Mouse (Mus musculus) forebrain, embryonic 11.5 days (tissue): ENCODE data around the gene AC170998.1. TPM values are rescaled to one million over a fixed set of nuclear protein-coding genes. Genes with fewer than 3 reads are reported as not detected.
"Not testable (repeated sequence)": the region's sequence is repeated elsewhere in the genome, so short reads cannot be mapped to it uniquely, and the experiment has no call there.

Source experiments
- ATAC-seq: fragments of 200-750 bp; cut with Nextera tagmentation; replicated peaks from 2 replicates; pipeline ENCODE4 v1.8.0; 2017; ENCODE audit warnings: moderate TSS enrichment; ENCODE audit not compliant: low FRiP score
- DNase-seq: peaks from one replicate; pipeline ENCODE4 v3.0.0-alpha.2; 2017; ENCODE audit warnings: low spot score
- H3K27ac ChIP-seq: fragments of 300-500 bp; sonication (generic); 2 replicates; pipeline ENCODE4 v1.5.1; 2014; ENCODE audit warnings: low read depth, low read length
- H3K27me3 ChIP-seq: fragments of 300-500 bp; sonication (generic); 2 replicates; pipeline ENCODE4 v1.6.1; 2014; ENCODE audit warnings: mild to moderate bottlenecking, low read length, mixed read lengths; ENCODE audit not compliant: control insufficient read depth, insufficient read depth
- H3K36me3 ChIP-seq: fragments of 300-500 bp; sonication (generic); 2 replicates; pipeline ENCODE4 v1.6.1; 2014; ENCODE audit warnings: mild to moderate bottlenecking, low read length, moderate library complexity, mixed read lengths; ENCODE audit not compliant: control insufficient read depth, insufficient read depth
- H3K4me1 ChIP-seq: fragments of 300-500 bp; sonication (generic); replicated peaks from 2 replicates; pipeline ENCODE4 v1.6.1; 2014; ENCODE audit warnings: low read length, mixed read lengths; ENCODE audit not compliant: control insufficient read depth, insufficient read depth
- H3K4me2 ChIP-seq: fragments of 300-500 bp; sonication (generic); 2 replicates; pipeline ENCODE4 v1.6.1; 2014; ENCODE audit warnings: low read depth, mild to moderate bottlenecking, low read length, moderate library complexity, mixed read lengths; ENCODE audit not compliant: severe bottlenecking
- H3K4me3 ChIP-seq: fragments of 300-500 bp; sonication (generic); 2 replicates; pipeline ENCODE4 v1.5.1; 2014; ENCODE audit warnings: low read depth, low read length
- H3K9ac ChIP-seq: fragments of 300-500 bp; sonication (generic); 2 replicates; pipeline ENCODE4 v1.6.1; 2014; ENCODE audit warnings: low read length
- H3K9me3 ChIP-seq: fragments of 300-500 bp; sonication (generic); 2 replicates; pipeline ENCODE4 v1.6.1; 2016; ENCODE audit warnings: low read length, mixed read lengths; ENCODE audit not compliant: control insufficient read depth
- WGBS: fragments of 180-500 bp; shearing (Covaris S2); extraction: QIAGEN DNeasy Blood & Tissue Kit; methylation state at CpG from one replicate; pipeline ENCODE4 v1.1.7; 2014; 5-methylcytosine and 5-hydroxymethylcytosine counted together
- polyA plus RNA-seq: library from polyadenylated mRNA; unstranded; fragments of >200 nt; fragmentation: Nextera tagmentation; extraction: Ambion mirVana; gene quantifications from 2 replicates; pipeline ENCODE4 v1.2.1, GENCODE M21; 2014

AC170998.1 gene
- polyA plus RNA-seq, 1 experiment from 2014 or later, result 3.0 TPM

GRCm38 (mm10) chr17:28709552-28710290 lies 16.2 kb upstream of the AC170998.1 start:
- Histone ChIP-seq H3K9ac (no peak overlapping the region), H3K27ac (no peak overlapping the region), H3K4me2 (no peak overlapping the region), H3K27me3 (no peaks in the 10 kb centered on the region), H3K9me3 (no peaks in the 10 kb centered on the region), H3K4me1 (no peaks in the 10 kb centered on the region), H3K4me3 (no peak overlapping the region), H3K36me3 (peaks cover 3% of the 10 kb centered on the region; the same call in 1 of the 2 replicates)
- ATAC-seq (no peak), DNase-seq (no peak)
- WGBS, result 90% methylated on average over 8 of the region's 8 CpGs

- WGBS, result 92% methylated on average over 8 of the region's 8 CpGs
- H3K9me3 ChIP-seq, result no peaks in the 10 kb centered on the region
- no peak overlapping the region for H3K27ac ChIP-seq
- no peak overlapping the region for H3K9ac ChIP-seq
- H3K36me3 ChIP-seq, result peaks cover 3% of the 10 kb centered on the region; the same call in 1 of the 2 replicates
- no peak overlapping the region for H3K4me2 ChIP-seq
- H3K27me3 ChIP-seq, result no peaks in the 10 kb centered on the region
- H3K4me1 ChIP-seq, result no peaks in the 10 kb centered on the region
- no peak for DNase-seq
- H3K4me3 ChIP-seq, result no peak overlapping the region
- no peak for ATAC-seq
Observed at GRCm38 (mm10) chr17:28710291-28710688, 15.6 kb upstream of the AC170998.1 start.

- DNase-seq, result no peak
- H3K27me3 ChIP-seq, result no peaks in the 10 kb centered on the region
- H3K9me3 ChIP-seq, result no peaks in the 10 kb centered on the region
- H3K36me3 ChIP-seq, result peaks cover 3% of the 10 kb centered on the region; the same call in 1 of the 2 replicates
- H3K4me1 ChIP-seq, result no peaks in the 10 kb centered on the region
- H3K27ac ChIP-seq, result no peak overlapping the region
- no peak overlapping the region for H3K4me2 ChIP-seq
- ATAC-seq, result no peak
- 88% methylated on average over 6 of the region's 6 CpGs for WGBS
- H3K9ac ChIP-seq, result no peak overlapping the region
- no peak overlapping the region for H3K4me3 ChIP-seq
Observed at GRCm38 (mm10) chr17:28711237-28711636, 14.6 kb upstream of the AC170998.1 start.

DNA sequence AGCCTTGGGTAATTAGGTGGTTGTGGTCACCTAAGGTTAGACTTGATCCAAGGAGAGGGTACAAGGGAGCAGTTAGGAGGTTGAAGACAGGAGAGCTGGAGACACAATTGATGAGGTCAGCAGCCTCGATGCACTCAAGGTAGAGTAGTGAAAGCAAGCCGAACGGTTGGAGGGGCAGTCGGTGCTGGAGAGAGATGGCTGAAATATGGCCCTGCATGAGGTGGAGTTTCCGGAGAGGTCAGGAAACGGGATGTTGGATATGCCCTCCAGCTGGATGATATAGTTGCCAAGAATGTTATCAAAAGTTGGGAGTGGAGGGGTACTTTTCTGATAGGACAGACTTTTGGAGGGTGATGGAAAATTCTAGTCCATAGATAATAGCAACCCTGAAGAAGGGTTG lies 13.6 kb upstream of the AC170998.1 start:
- Histone ChIP-seq H3K9me3 (no peaks in the 10 kb centered on the region), H3K4me1 (no peaks in the 10 kb centered on the region), H3K4me3 (no peak overlapping the region), H3K27ac (no peak overlapping the region), H3K9ac (no peak overlapping the region), H3K36me3 (peaks cover 3% of the 10 kb centered on the region; the same call in 1 of the 2 replicates), H3K4me2 (no peak overlapping the region), H3K27me3 (no peaks in the 10 kb centered on the region)
- no peak for DNase-seq
- ATAC-seq, result no peak
- WGBS, result 87% methylated on average over 6 of the region's 6 CpGs

DNA sequence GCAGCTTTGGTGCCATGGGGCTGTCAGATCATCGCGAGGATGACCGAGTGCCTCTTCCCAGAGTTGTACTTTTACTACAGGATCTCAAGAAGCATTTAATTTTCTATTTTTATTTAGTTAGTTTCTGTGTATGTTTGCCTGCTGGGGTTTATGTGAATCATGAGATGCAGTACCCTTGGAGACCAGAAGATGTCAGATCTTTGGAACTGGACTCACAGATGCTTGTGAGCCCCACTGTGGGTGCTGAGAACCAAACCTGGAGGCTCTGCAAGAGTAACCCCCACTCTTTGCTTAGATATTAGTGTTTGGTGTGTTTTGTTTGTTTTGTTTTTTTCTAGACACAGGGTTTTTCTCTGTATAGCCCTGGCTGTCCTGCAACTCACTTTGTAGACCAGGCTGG lies 11.9 kb upstream of the AC170998.1 start:
- over 99% methylated on average over 3 of the region's 3 CpGs for WGBS
- Histone ChIP-seq H3K27ac (no peak overlapping the region), H3K9me3 (no peaks in the 10 kb centered on the region), H3K9ac (no peak overlapping the region), H3K4me3 (no peak overlapping the region), H3K27me3 (no peaks in the 10 kb centered on the region), H3K4me2 (no peak overlapping the region), H3K4me1 (no peaks in the 10 kb centered on the region), H3K36me3 (peaks cover 3% of the 10 kb centered on the region; the same call in 1 of the 2 replicates)
- no peak for DNase-seq
- no peak for ATAC-seq

GRCm38 (mm10) chr17:28715832-28716548 lies 9.9 kb upstream of the AC170998.1 start:
- H3K36me3 ChIP-seq, result peaks cover 3% of the 10 kb centered on the region; the same call in 1 of the 2 replicates
- no peaks in the 10 kb centered on the region for H3K4me1 ChIP-seq
- H3K27ac ChIP-seq, result no peak overlapping the region
- no peaks in the 10 kb centered on the region for H3K27me3 ChIP-seq
- ATAC-seq (no peak), DNase-seq (no peak)
- no peak overlapping the region for H3K4me3 ChIP-seq
- no peaks in the 10 kb centered on the region for H3K9me3 ChIP-seq
- H3K9ac ChIP-seq, result no peak overlapping the region
- no peak overlapping the region for H3K4me2 ChIP-seq
- 82% methylated on average over 7 of the region's 7 CpGs for WGBS

DNA sequence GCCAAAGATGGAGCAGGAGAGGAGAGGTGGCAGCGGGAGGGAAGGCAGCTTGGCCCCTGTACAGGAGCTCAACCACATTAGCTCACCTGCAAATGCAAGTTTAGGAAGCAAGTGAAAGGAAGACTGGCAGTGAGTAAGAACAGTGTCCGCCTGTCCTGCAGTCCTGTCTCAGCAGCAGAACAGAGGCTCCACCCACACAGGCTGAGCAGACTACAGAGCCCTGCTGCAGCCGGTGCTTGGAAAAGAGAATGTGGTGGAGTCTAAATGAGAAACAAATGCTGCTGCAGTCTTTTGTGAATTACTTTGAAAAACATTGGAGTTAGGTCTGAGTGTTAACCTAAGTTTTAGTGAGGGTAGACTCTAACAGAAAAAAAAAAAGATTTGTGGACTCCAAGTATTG lies 8.3 kb upstream of the AC170998.1 start:
- DNase-seq, result no peak
- H3K9ac ChIP-seq, result no peak overlapping the region
- no peaks in the 10 kb centered on the region for H3K27me3 ChIP-seq
- no peak overlapping the region for H3K4me3 ChIP-seq
- H3K4me1 ChIP-seq, result no peaks in the 10 kb centered on the region
- H3K4me2 ChIP-seq, result no peak overlapping the region
- H3K36me3 ChIP-seq, result peaks cover 3% of the 10 kb centered on the region; the same call in 1 of the 2 replicates
- no peak for ATAC-seq
- WGBS, result 68% methylated on average over 3 of the region's 3 CpGs
- no peaks in the 10 kb centered on the region for H3K9me3 ChIP-seq
- no peak overlapping the region for H3K27ac ChIP-seq

DNA sequence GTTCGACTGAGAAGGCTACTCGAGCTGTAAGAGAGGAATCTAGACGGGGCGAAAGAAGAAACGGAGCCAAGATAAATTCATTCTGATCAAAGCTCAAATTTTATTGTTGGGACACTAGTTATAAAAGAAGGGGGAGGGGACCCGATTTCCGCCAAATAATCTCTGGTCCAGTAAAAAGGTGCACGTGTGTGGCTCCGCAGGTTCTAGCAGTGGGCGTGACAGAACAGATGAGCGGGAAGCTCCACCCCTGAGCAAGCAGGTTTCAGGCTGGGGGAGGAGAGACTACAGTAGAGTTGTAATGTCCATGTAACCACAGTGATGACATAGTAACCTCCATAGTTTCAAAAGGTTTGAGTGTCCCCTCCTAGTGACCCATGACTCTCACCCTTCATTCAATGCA lies 1.6 kb downstream of the AC170998.1 start:
- 93% methylated on average over 11 of the region's 11 CpGs for WGBS
- H3K4me3 ChIP-seq, H3K4me1 ChIP-seq, DNase-seq, H3K27ac ChIP-seq, H3K9ac ChIP-seq, H3K36me3 ChIP-seq, H3K27me3 ChIP-seq, ATAC-seq, H3K4me2 ChIP-seq, H3K9me3 ChIP-seq: not testable (repeated sequence)
